Mouse (Mus musculus): ENCODE measurements around the gene Flrt1. TPM values are rescaled to one million over a fixed set of nuclear protein-coding genes. Genes with fewer than 3 reads are reported as not detected.
A peak's percentile ranks its signal among the peaks of the same experiment; 100 is the strongest.

The Flrt1 gene
- polyA plus RNA-seq, 1 experiment from 2014 or later: 1.4 TPM

- H3K4me1 ChIP-seq: peaks cover 33% of the 10 kb centered on the region
- H3K9me3 ChIP-seq: no peaks in the 10 kb centered on the region
- peak overlapping the region; percentile 33; the same call in 1 of the 2 replicates for H3K27ac ChIP-seq (replicated peaks)
- no peak overlapping the region for H3K4me3 ChIP-seq
- peak overlapping the region; percentile 63; the same call in 1 of the 2 replicates for H3K9ac ChIP-seq
- 38% methylated on average over 7 of the region's 8 CpGs for WGBS
- no peaks in the 10 kb centered on the region for H3K36me3 ChIP-seq
- ATAC-seq (ENCODE audit: extremely low read depth, insufficient number of reproducible peaks, low FRiP score, low TSS enrichment): no peak
- peak overlapping the region; percentile 36 for H3K4me2 ChIP-seq
- peaks cover 48% of the 10 kb centered on the region for H3K27me3 ChIP-seq (replicated peaks)
Observed at GRCm38 (mm10) chr19:7066828-7067342, 38.6 kb downstream of the Flrt1 start.

- H3K4me2 ChIP-seq: peak overlapping the region; percentile 36
- H3K4me3 ChIP-seq: no peak overlapping the region
- no peaks in the 10 kb centered on the region for H3K36me3 ChIP-seq
- peak overlapping the region; percentile 63 for H3K9ac ChIP-seq
- H3K9me3 ChIP-seq: no peaks in the 10 kb centered on the region
- peaks cover 33% of the 10 kb centered on the region for H3K4me1 ChIP-seq
- ATAC-seq (ENCODE audit: extremely low read depth, insufficient number of reproducible peaks, low FRiP score, low TSS enrichment): no peak
- H3K27ac ChIP-seq (replicated peaks): peak overlapping the region; percentile 33; the same call in 1 of the 2 replicates
- WGBS: 31% methylated on average over 15 of the region's 15 CpGs
- peaks cover 41% of the 10 kb centered on the region for H3K27me3 ChIP-seq (replicated peaks)
Observed at GRCm38 (mm10) chr19:7066034-7066827, 39.3 kb downstream of the Flrt1 start.

GRCm38 (mm10) chr19:7064571-7064970 lies 41.0 kb downstream of the Flrt1 start:
- 7% methylated on average over 3 of the region's 3 CpGs for WGBS

GRCm38 (mm10) chr19:7062916-7063315 lies 42.6 kb downstream of the Flrt1 start:
- Histone ChIP-seq H3K27me3 (replicated peaks) (peaks cover 19% of the 10 kb centered on the region), H3K4me3 (no peak overlapping the region), H3K4me2 (no peak overlapping the region), H3K4me1 (peaks cover 21% of the 10 kb centered on the region), H3K9me3 (no peaks in the 10 kb centered on the region), H3K36me3 (no peaks in the 10 kb centered on the region), H3K27ac (replicated peaks) (no peak overlapping the region), H3K9ac (no peak overlapping the region)
- ATAC-seq (ENCODE audit: extremely low read depth, insufficient number of reproducible peaks, low FRiP score, low TSS enrichment): no peak
- 86% methylated on average over 8 of the region's 8 CpGs for WGBS

More at GRCm38 (mm10) chr19:7064571-7064970, 41.0 kb downstream of the Flrt1 start:
- H3K4me3 ChIP-seq: no peak overlapping the region
- no peak overlapping the region for H3K4me2 ChIP-seq
- H3K9ac ChIP-seq: no peak overlapping the region
- no peaks in the 10 kb centered on the region for H3K9me3 ChIP-seq
- H3K4me1 ChIP-seq: peaks cover 22% of the 10 kb centered on the region
- ATAC-seq (ENCODE audit: extremely low read depth, insufficient number of reproducible peaks, low FRiP score, low TSS enrichment): no peak
- H3K27me3 ChIP-seq (replicated peaks): peaks cover 32% of the 10 kb centered on the region
- no peaks in the 10 kb centered on the region for H3K36me3 ChIP-seq
- H3K27ac ChIP-seq (replicated peaks): no peak overlapping the region

- Histone ChIP-seq H3K36me3 (no peaks in the 10 kb centered on the region), H3K9me3 (no peaks in the 10 kb centered on the region), H3K27me3 (replicated peaks) (peaks cover 11% of the 10 kb centered on the region), H3K4me3 (no peak overlapping the region), H3K4me1 (peaks cover 28% of the 10 kb centered on the region), H3K4me2 (no peak overlapping the region), H3K9ac (no peak overlapping the region), H3K27ac (replicated peaks) (no peak overlapping the region)
- WGBS: 80% methylated on average over 5 of the region's 5 CpGs
- ATAC-seq (ENCODE audit: extremely low read depth, insufficient number of reproducible peaks, low FRiP score, low TSS enrichment): no peak
Observed at GRCm38 (mm10) chr19:7062110-7062509, 43.4 kb downstream of the Flrt1 start.

- 45% methylated on average over 6 of the region's 6 CpGs for WGBS
- Histone ChIP-seq H3K9me3 (no peaks in the 10 kb centered on the region), H3K36me3 (no peaks in the 10 kb centered on the region), H3K27ac (replicated peaks) (peak overlapping the region; percentile 87), H3K27me3 (replicated peaks) (no peaks in the 10 kb centered on the region), H3K4me2 (peak overlapping the region; percentile 100), H3K4me1 (peaks cover 38% of the 10 kb centered on the region), H3K4me3 (peak overlapping the region; percentile 76), H3K9ac (peak overlapping the region; percentile 60)
- ATAC-seq (ENCODE audit: extremely low read depth, insufficient number of reproducible peaks, low FRiP score, low TSS enrichment): no peak
Observed at GRCm38 (mm10) chr19:7058541-7058940, 47.0 kb downstream of the Flrt1 start.

- Histone ChIP-seq H3K4me3 (peak overlapping the region; percentile 76), H3K27ac (replicated peaks) (peak overlapping the region; percentile 87), H3K4me2 (peak overlapping the region; percentile 100), H3K36me3 (no peaks in the 10 kb centered on the region), H3K4me1 (peaks cover 38% of the 10 kb centered on the region), H3K27me3 (replicated peaks) (no peaks in the 10 kb centered on the region), H3K9ac (peak overlapping the region; percentile 84), H3K9me3 (no peaks in the 10 kb centered on the region)
- WGBS: under 1% methylated on average over 15 of the region's 15 CpGs
- ATAC-seq (ENCODE audit: extremely low read depth, insufficient number of reproducible peaks, low FRiP score, low TSS enrichment): peak; percentile 51; the same call in 1 of the 2 replicates
Observed at GRCm38 (mm10) chr19:7057722-7058207, 47.8 kb downstream of the Flrt1 start.

GRCm38 (mm10) chr19:7057126-7057721 lies 48.3 kb downstream of the Flrt1 start:
- Histone ChIP-seq H3K27me3 (replicated peaks) (no peaks in the 10 kb centered on the region), H3K4me1 (peaks cover 38% of the 10 kb centered on the region), H3K36me3 (no peaks in the 10 kb centered on the region), H3K27ac (replicated peaks) (peak overlapping the region; percentile 87), H3K9me3 (no peaks in the 10 kb centered on the region), H3K9ac (peak overlapping the region; percentile 84), H3K4me3 (peak overlapping the region; percentile 76), H3K4me2 (peak overlapping the region; percentile 100)
- peak; percentile 14; the same call in 1 of the 2 replicates for ATAC-seq (ENCODE audit: extremely low read depth, insufficient number of reproducible peaks, low FRiP score, low TSS enrichment)
- 3% methylated on average over 16 of the region's 16 CpGs for WGBS

- H3K9ac ChIP-seq: peak within 1 kb of the TSS; percentile 84
- no peaks in the 10 kb centered on the region for H3K27me3 ChIP-seq (replicated peaks)
- 1% methylated on average over 72 of the region's 72 CpGs for WGBS
- H3K4me3 ChIP-seq: peak within 1 kb of the TSS; percentile 76
- H3K9me3 ChIP-seq: no peaks in the 10 kb centered on the region
- peaks cover 38% of the 10 kb centered on the region for H3K4me1 ChIP-seq
- ATAC-seq (ENCODE audit: extremely low read depth, insufficient number of reproducible peaks, low FRiP score, low TSS enrichment): peak; percentile 50
- H3K4me2 ChIP-seq: peak within 1 kb of the TSS; percentile 100
- no peaks in the 10 kb centered on the region for H3K36me3 ChIP-seq
- H3K27ac ChIP-seq (replicated peaks): peak within 1 kb of the TSS; percentile 87
Observed at GRCm38 (mm10) chr19:7056248-7057087, 49.1 kb downstream of the Flrt1 start, which contains the start of gene Macrod1. Macrod1 (plus strand) TSS chr19:7056810.

- Histone ChIP-seq H3K27ac (replicated peaks) (peak overlapping the region; percentile 66), H3K4me1 (peaks cover 38% of the 10 kb centered on the region), H3K4me2 (no peak overlapping the region), H3K9ac (0 out of 2 replicates have a peak overlapping the region, but pooled peaks have one; percentile 33), H3K27me3 (replicated peaks) (no peaks in the 10 kb centered on the region), H3K36me3 (no peaks in the 10 kb centered on the region), H3K4me3 (no peak overlapping the region), H3K9me3 (peaks cover 5% of the 10 kb centered on the region; the same call in 1 of the 2 replicates)
- no peak for ATAC-seq (ENCODE audit: extremely low read depth, insufficient number of reproducible peaks, low FRiP score, low TSS enrichment)
- 36% methylated on average over 3 of the region's 3 CpGs for WGBS
Observed at GRCm38 (mm10) chr19:7055173-7055572, 50.4 kb downstream of the Flrt1 start.
